ENCODE assay signal across 9 mouse cellular contexts in genomic region chr11:5877421-5877820, GRCm38 (mm10). TPM values are rescaled to one million over a fixed set of nuclear protein-coding genes. Genes with fewer than 3 reads are reported as not detected.
DNase-seq lines count a peak whose midpoint lies in the region; ATAC-seq lines count a peak whose summit lies in the region.
"Had no signal": no experiment of that assay in that cellular context is flagged by ENCODE, and none has a peak within 500 bp of the region (broad histone marks: within the 10 kb centered on the region; RNA-seq: fewer than 3 reads in every experiment).

No protein-coding gene starts in this region.

- 8% methylated on average over 5 of the region's 5 CpGs for WGBS in heart, embryonic 10.5 days
- 3% methylated on average over 5 of the region's 5 CpGs for WGBS in forebrain, embryonic 12.5 days
- under 1% methylated on average over 5 of the region's 5 CpGs for WGBS in liver, embryonic 13.5 days (ENCODE audit: insufficient replicate concordance)

- peak overlapping the region; percentile 61 for H3K4me2 ChIP-seq in forebrain, embryonic 12.5 days
- H3K4me2 ChIP-seq in liver, embryonic 13.5 days, result peak overlapping the region; percentile 93

- no peak for DNase-seq in heart, embryonic 10.5 days (ENCODE audit: low spot score)
- no peak for DNase-seq in heart, postnatal 36 days
- DNase-seq in liver, embryonic 13.5 days, result no peak
- DNase-seq in thymus, adult 18-20 months, result no peak
- DNase-seq in ovary, postnatal 10 days (ENCODE audit: low spot score), result no peak
- DNase-seq in testis, postnatal 10 days (ENCODE audit: low spot score), result no peak

- H3K4me3 ChIP-seq in heart, embryonic 10.5 days, result peak overlapping the region; percentile 73
- H3K4me3 ChIP-seq in forebrain, embryonic 12.5 days (replicated peaks), result peak overlapping the region; percentile 57
- H3K4me3 ChIP-seq in liver, embryonic 13.5 days (replicated peaks), result peak overlapping the region; percentile 76

- H3K4me1 ChIP-seq in heart, embryonic 10.5 days, result peaks cover 31% of the 10 kb centered on the region
- H3K4me1 ChIP-seq in forebrain, embryonic 12.5 days, result peaks cover 26% of the 10 kb centered on the region
- peaks cover 40% of the 10 kb centered on the region for H3K4me1 ChIP-seq in liver, embryonic 13.5 days (replicated peaks)

- H3K9ac ChIP-seq in forebrain, embryonic 12.5 days, result peak overlapping the region; percentile 57
- H3K9ac ChIP-seq in liver, embryonic 13.5 days, result peak overlapping the region; percentile 83

- no peaks in the 10 kb centered on the region for H3K9me3 ChIP-seq in heart, embryonic 10.5 days
- H3K9me3 ChIP-seq in forebrain, embryonic 12.5 days, result no peaks in the 10 kb centered on the region
- no peaks in the 10 kb centered on the region for H3K9me3 ChIP-seq in liver, embryonic 13.5 days (replicated peaks)

- no peaks in the 10 kb centered on the region for H3K27me3 ChIP-seq in heart, embryonic 10.5 days (ENCODE audit: insufficient read depth, poor library complexity, severe bottlenecking)
- H3K27me3 ChIP-seq in forebrain, embryonic 12.5 days, result no peaks in the 10 kb centered on the region
- H3K27me3 ChIP-seq in liver, embryonic 13.5 days, result no peaks in the 10 kb centered on the region

- peak overlapping the region; percentile 90 for H3K27ac ChIP-seq in heart, embryonic 10.5 days
- H3K27ac ChIP-seq in forebrain, embryonic 12.5 days, result no peak overlapping the region
- peak overlapping the region; percentile 64 for H3K27ac ChIP-seq in liver, embryonic 13.5 days

- intact Hi-C loops in heart, postnatal 36 days (cut with DNase I), result loop anchor here (2.0 kb wide), 1 partner anchor 41 kb away; no protein-coding TSS in a partner anchor

- ATAC-seq in CD4-positive, CD25-positive, alpha-beta regulatory T cell, adult 4 months, result peak; percentile 7
- no peak for ATAC-seq in forebrain, embryonic 12.5 days (ENCODE audit: low FRiP score)
- no peak for ATAC-seq in liver, embryonic 13.5 days (ENCODE audit: low read depth)

- peaks cover 44% of the 10 kb centered on the region for H3K36me3 ChIP-seq in heart, embryonic 10.5 days
- H3K36me3 ChIP-seq in forebrain, embryonic 12.5 days (replicated peaks), result peaks cover 40% of the 10 kb centered on the region
- peaks cover 43% of the 10 kb centered on the region for H3K36me3 ChIP-seq in liver, embryonic 13.5 days

RNA-seq across cellular contexts. Expression of gene Pold2, which starts 0.7 kb away (rescaled TPM):
- polyA plus RNA-seq in heart, embryonic 10.5 days (2016; fragmentation: Nextera tagmentation; extraction: Ambion mirVana), result 140 and 162 TPM in 2 replicates
- 10 to 100 TPM; 36.1 to 38.7 TPM for total RNA-seq in heart, postnatal 36 days (2021)
- 10 to 100 TPM; 29.7 to 67.2 TPM for polyA plus RNA-seq in CD4-positive, CD25-positive, alpha-beta regulatory T cell, adult 4 months (2017; shearing (Covaris generic))
- polyA plus RNA-seq in forebrain, embryonic 12.5 days (2016; fragmentation: Nextera tagmentation; extraction: Ambion mirVana), result 104 and 108 TPM in 2 replicates
- 86.1 and 90.7 TPM in 2 replicates for polyA plus RNA-seq in liver, embryonic 13.5 days (2015; fragmentation: Nextera tagmentation; extraction: Ambion mirVana)

RNA-seq across cellular contexts. Expression of gene Aebp1, which starts 15.7 kb away (rescaled TPM):
- 22.4 and 25.7 TPM in 2 replicates for polyA plus RNA-seq in heart, embryonic 10.5 days (2016; fragmentation: Nextera tagmentation; extraction: Ambion mirVana)
- 10 to 100 TPM; 17.3 to 27.3 TPM for total RNA-seq in heart, postnatal 36 days (2021)
- under 1 TPM; 0.35 to 0.51 TPM for polyA plus RNA-seq in CD4-positive, CD25-positive, alpha-beta regulatory T cell, adult 4 months (2017; shearing (Covaris generic))
- polyA plus RNA-seq in forebrain, embryonic 12.5 days (2016; fragmentation: Nextera tagmentation; extraction: Ambion mirVana), result 14.6 and 20.5 TPM in 2 replicates
- polyA plus RNA-seq in liver, embryonic 13.5 days (2015; fragmentation: Nextera tagmentation; extraction: Ambion mirVana), result 5.9 and 6.5 TPM in 2 replicates

RNA-seq across cellular contexts. Expression of gene Myl7, which starts 21.2 kb away (rescaled TPM):
- polyA plus RNA-seq in heart, embryonic 10.5 days (2016; fragmentation: Nextera tagmentation; extraction: Ambion mirVana), result 6,952 and 8,117 TPM in 2 replicates
- total RNA-seq in heart, postnatal 36 days (2021), result 100 to 1,000 TPM; 502 to 735 TPM
- not detected for polyA plus RNA-seq in CD4-positive, CD25-positive, alpha-beta regulatory T cell, adult 4 months (2017; shearing (Covaris generic))
- polyA plus RNA-seq in forebrain, embryonic 12.5 days (2016; fragmentation: Nextera tagmentation; extraction: Ambion mirVana), result 0.99 and 2.0 TPM in 2 replicates
- polyA plus RNA-seq in liver, embryonic 13.5 days (2015; fragmentation: Nextera tagmentation; extraction: Ambion mirVana), result 9.9 and 14.3 TPM in 2 replicates
- polyA plus RNA-seq: frontal cortex, adult 2 months had no signal

RNA-seq across cellular contexts. Expression of gene Polm, which starts 39.6 kb away (rescaled TPM):
- polyA plus RNA-seq in heart, embryonic 10.5 days (2016; fragmentation: Nextera tagmentation; extraction: Ambion mirVana), result 8.9 and 11.1 TPM in 2 replicates
- total RNA-seq in heart, postnatal 36 days (2021), result 1 to 10 TPM; 2.7 to 3.1 TPM
- 10 to 100 TPM; 17.2 to 37.5 TPM for polyA plus RNA-seq in CD4-positive, CD25-positive, alpha-beta regulatory T cell, adult 4 months (2017; shearing (Covaris generic))
- 7.7 and 8.4 TPM in 2 replicates for polyA plus RNA-seq in forebrain, embryonic 12.5 days (2016; fragmentation: Nextera tagmentation; extraction: Ambion mirVana)
- polyA plus RNA-seq in liver, embryonic 13.5 days (2015; fragmentation: Nextera tagmentation; extraction: Ambion mirVana), result 2.0 and 2.2 TPM in 2 replicates

Comparison
In these comparisons a context has a peak if more than half of its experiments do, and no peak if none do; other contexts are left out.
1. RNA of gene Myl7, which starts 21.2 kb away (polyA plus RNA-seq): 6,952 to 8,117 TPM in heart, embryonic 10.5 days; 9.9 to 14.3 TPM in liver, embryonic 13.5 days, 0.99 to 2.0 TPM in forebrain, embryonic 12.5 days and not detected in CD4-positive, CD25-positive, alpha-beta regulatory T cell, adult 4 months; every median in the first group is over 100 times any median in the second.
2. Peak in every context shown above with its lines, with median percentiles within 50 percentile points of each other: H3K4me3 ChIP-seq.